13 mouse cellular contexts compared by ENCODE assay signal in genomic region chr12:75825458-75825857, GRCm38 (mm10).
"Had no signal": no experiment of that assay in that cellular context is flagged by ENCODE, and none has a peak within 500 bp of the region (broad histone marks: within the 10 kb centered on the region; RNA-seq: fewer than 3 reads in every experiment).

No protein-coding gene starts in this region.

- H3K4me3 ChIP-seq: left cerebral cortex, adult 2 months; limb, embryonic 15.5 days; liver, embryonic 12.5 days; midbrain, embryonic 10.5 days; neural tube, embryonic 13.5 days had no signal

- H3K27ac ChIP-seq: left cerebral cortex, adult 2 months; limb, embryonic 15.5 days; liver, embryonic 12.5 days; macrophage; midbrain, embryonic 10.5 days; neural tube, embryonic 13.5 days had no signal

- H3K27me3 ChIP-seq: limb, embryonic 15.5 days; neural tube, embryonic 13.5 days had no signal

- DNase-seq: kidney, postnatal 25 days; lung, embryonic 14.5 days; lung, postnatal 10 days; midbrain, embryonic 14.5 days; right cerebral cortex, postnatal 25 days; thymus, postnatal 4 days had no signal

- H3K4me2 ChIP-seq: limb, embryonic 15.5 days; liver, embryonic 12.5 days; lung, embryonic 14.5 days; neural tube, embryonic 13.5 days had no signal

- H3K9me3 ChIP-seq: limb, embryonic 15.5 days; liver, embryonic 12.5 days; midbrain, embryonic 10.5 days; neural tube, embryonic 13.5 days had no signal

- H3K9ac ChIP-seq: limb, embryonic 15.5 days; liver, embryonic 12.5 days; lung, embryonic 14.5 days; neural tube, embryonic 13.5 days had no signal

- H3K4me1 ChIP-seq: liver, embryonic 12.5 days had no signal

- ATAC-seq: intestine, embryonic 16.5 days; liver, embryonic 12.5 days had no signal

- H3K36me3 ChIP-seq: limb, embryonic 15.5 days; liver, embryonic 12.5 days; neural tube, embryonic 13.5 days had no signal
